Mouse (Mus musculus): ENCODE measurements around the gene Basp1. TPM values are rescaled to one million over a fixed set of nuclear protein-coding genes. Genes with fewer than 3 reads are reported as not detected.

The Basp1 gene
- polyA plus RNA-seq, 1 experiment from 2014 or later: 57.0 TPM

- Histone ChIP-seq H3K9me3 (ENCODE audit: control insufficient read depth, low read length) (no peaks in the 10 kb centered on the region), H3K4me2 (ENCODE audit: low read depth, low read length) (no peak overlapping the region), H3K27me3 (replicated peaks; ENCODE audit: control insufficient read depth, insufficient read depth, low read length) (no peaks in the 10 kb centered on the region), H3K4me1 (ENCODE audit: control insufficient read depth, insufficient read depth, low read length) (no peaks in the 10 kb centered on the region), H3K9ac (ENCODE audit: low read depth, low read length) (no peak overlapping the region), H3K36me3 (ENCODE audit: control insufficient read depth, insufficient read depth, low read length) (no peaks in the 10 kb centered on the region), H3K4me3 (ENCODE audit: low read depth, low read length) (no peak overlapping the region), H3K27ac (replicated peaks; ENCODE audit: low read depth, low read length) (no peak overlapping the region)
- WGBS: 77% methylated on average over 6 of the region's 6 CpGs
- ATAC-seq (ENCODE audit: low read depth): no peak; the same call in 1 of the 2 replicates
- no peak for DNase-seq (ENCODE audit: low spot score)
Measured at GRCm38 (mm10) chr15:25343263-25343662, 70.3 kb downstream of the Basp1 start.

- no peak overlapping the region for H3K9ac ChIP-seq (ENCODE audit: low read depth, low read length)
- no peak for DNase-seq (ENCODE audit: low spot score)
Measured at GRCm38 (mm10) chr15:25335277-25335676, 78.3 kb downstream of the Basp1 start.

GRCm38 (mm10) chr15:25331877-25332445, 81.6 kb downstream of the Basp1 start:
- Histone ChIP-seq H3K4me3 (ENCODE audit: low read depth, low read length) (no peak overlapping the region), H3K27me3 (replicated peaks; ENCODE audit: control insufficient read depth, insufficient read depth, low read length) (no peaks in the 10 kb centered on the region), H3K27ac (replicated peaks; ENCODE audit: low read depth, low read length) (no peak overlapping the region), H3K4me1 (ENCODE audit: control insufficient read depth, insufficient read depth, low read length) (no peaks in the 10 kb centered on the region), H3K4me2 (ENCODE audit: low read depth, low read length) (no peak overlapping the region), H3K9me3 (ENCODE audit: control insufficient read depth, low read length) (0 out of 2 replicates have a peak, but pooled peaks cover 6% of the 10 kb centered on the region), H3K9ac (ENCODE audit: low read depth, low read length) (no peak overlapping the region), H3K36me3 (ENCODE audit: control insufficient read depth, insufficient read depth, low read length) (no peaks in the 10 kb centered on the region)
- ATAC-seq (ENCODE audit: low read depth): no peak
- 60% methylated on average over 16 of the region's 16 CpGs for WGBS
- no peak for DNase-seq (ENCODE audit: low spot score)

More at GRCm38 (mm10) chr15:25335277-25335676, 78.3 kb downstream of the Basp1 start:
- Histone ChIP-seq H3K4me2 (ENCODE audit: low read depth, low read length) (no peak overlapping the region), H3K27me3 (replicated peaks; ENCODE audit: control insufficient read depth, insufficient read depth, low read length) (no peaks in the 10 kb centered on the region), H3K4me1 (ENCODE audit: control insufficient read depth, insufficient read depth, low read length) (no peaks in the 10 kb centered on the region), H3K36me3 (ENCODE audit: control insufficient read depth, insufficient read depth, low read length) (no peaks in the 10 kb centered on the region), H3K4me3 (ENCODE audit: low read depth, low read length) (no peak overlapping the region), H3K27ac (replicated peaks; ENCODE audit: low read depth, low read length) (no peak overlapping the region), H3K9me3 (ENCODE audit: control insufficient read depth, low read length) (no peaks in the 10 kb centered on the region)
- WGBS: 85% methylated on average over 11 of the region's 11 CpGs
- no peak for ATAC-seq (ENCODE audit: low read depth)

- DNase-seq (ENCODE audit: low spot score): no peak
- 52% methylated on average over 4 of the region's 4 CpGs for WGBS
- no peak overlapping the region for H3K4me2 ChIP-seq (ENCODE audit: low read depth, low read length)
Measured at GRCm38 (mm10) chr15:25330946-25331345, 82.6 kb downstream of the Basp1 start.

GRCm38 (mm10) chr15:25322601-25323000, 91.0 kb downstream of the Basp1 start:
- WGBS: 59% methylated on average over 2 of the region's 2 CpGs
- Histone ChIP-seq H3K27ac (replicated peaks; ENCODE audit: low read depth, low read length) (no peak overlapping the region), H3K27me3 (replicated peaks; ENCODE audit: control insufficient read depth, insufficient read depth, low read length) (no peaks in the 10 kb centered on the region), H3K4me2 (ENCODE audit: low read depth, low read length) (no peak overlapping the region), H3K4me1 (ENCODE audit: control insufficient read depth, insufficient read depth, low read length) (no peaks in the 10 kb centered on the region), H3K9me3 (ENCODE audit: control insufficient read depth, low read length) (no peaks in the 10 kb centered on the region), H3K4me3 (ENCODE audit: low read depth, low read length) (no peak overlapping the region), H3K36me3 (ENCODE audit: control insufficient read depth, insufficient read depth, low read length) (no peaks in the 10 kb centered on the region), H3K9ac (ENCODE audit: low read depth, low read length) (no peak overlapping the region)
- DNase-seq (ENCODE audit: low spot score) (peak; percentile 27), ATAC-seq (ENCODE audit: low read depth) (no peak)

More at GRCm38 (mm10) chr15:25330946-25331345, 82.6 kb downstream of the Basp1 start:
- Histone ChIP-seq H3K36me3 (ENCODE audit: control insufficient read depth, insufficient read depth, low read length) (no peaks in the 10 kb centered on the region), H3K27ac (replicated peaks; ENCODE audit: low read depth, low read length) (no peak overlapping the region), H3K9ac (ENCODE audit: low read depth, low read length) (no peak overlapping the region), H3K27me3 (replicated peaks; ENCODE audit: control insufficient read depth, insufficient read depth, low read length) (no peaks in the 10 kb centered on the region), H3K4me1 (ENCODE audit: control insufficient read depth, insufficient read depth, low read length) (no peaks in the 10 kb centered on the region), H3K9me3 (ENCODE audit: control insufficient read depth, low read length) (0 out of 2 replicates have a peak, but pooled peaks cover 6% of the 10 kb centered on the region), H3K4me3 (ENCODE audit: low read depth, low read length) (no peak overlapping the region)
- no peak for ATAC-seq (ENCODE audit: low read depth)

GRCm38 (mm10) chr15:25322111-25322510, 91.5 kb downstream of the Basp1 start:
- H3K9me3 ChIP-seq (ENCODE audit: control insufficient read depth, low read length): no peaks in the 10 kb centered on the region
- ATAC-seq (ENCODE audit: low read depth) (no peak), DNase-seq (ENCODE audit: low spot score) (no peak)
- no peak overlapping the region for H3K27ac ChIP-seq (replicated peaks; ENCODE audit: low read depth, low read length)
- no peak overlapping the region for H3K4me3 ChIP-seq (ENCODE audit: low read depth, low read length)
- H3K9ac ChIP-seq (ENCODE audit: low read depth, low read length): no peak overlapping the region
- no peaks in the 10 kb centered on the region for H3K4me1 ChIP-seq (ENCODE audit: control insufficient read depth, insufficient read depth, low read length)
- no peaks in the 10 kb centered on the region for H3K27me3 ChIP-seq (replicated peaks; ENCODE audit: control insufficient read depth, insufficient read depth, low read length)
- H3K4me2 ChIP-seq (ENCODE audit: low read depth, low read length): no peak overlapping the region
- no peaks in the 10 kb centered on the region for H3K36me3 ChIP-seq (ENCODE audit: control insufficient read depth, insufficient read depth, low read length)
- 92% methylated on average over 3 of the region's 3 CpGs for WGBS

- Histone ChIP-seq H3K36me3 (ENCODE audit: control insufficient read depth, insufficient read depth, low read length) (no peaks in the 10 kb centered on the region), H3K9ac (ENCODE audit: low read depth, low read length) (no peak overlapping the region), H3K27me3 (replicated peaks; ENCODE audit: control insufficient read depth, insufficient read depth, low read length) (no peaks in the 10 kb centered on the region), H3K4me2 (ENCODE audit: low read depth, low read length) (no peak overlapping the region), H3K4me3 (ENCODE audit: low read depth, low read length) (no peak overlapping the region), H3K9me3 (ENCODE audit: control insufficient read depth, low read length) (no peaks in the 10 kb centered on the region), H3K4me1 (ENCODE audit: control insufficient read depth, insufficient read depth, low read length) (no peaks in the 10 kb centered on the region), H3K27ac (replicated peaks; ENCODE audit: low read depth, low read length) (no peak overlapping the region)
- no peak for ATAC-seq (ENCODE audit: low read depth)
- 92% methylated on average over 4 of the region's 4 CpGs for whole genome bisulfite sequencing
- DNase-seq (ENCODE audit: low spot score): no peak
Measured at GRCm38 (mm10) chr15:25321636-25322035, 91.9 kb downstream of the Basp1 start.

- Histone ChIP-seq H3K4me3 (ENCODE audit: low read depth, low read length) (no peak overlapping the region), H3K36me3 (ENCODE audit: control insufficient read depth, insufficient read depth, low read length) (no peaks in the 10 kb centered on the region), H3K27ac (replicated peaks; ENCODE audit: low read depth, low read length) (no peak overlapping the region), H3K9me3 (ENCODE audit: control insufficient read depth, low read length) (no peaks in the 10 kb centered on the region), H3K4me2 (ENCODE audit: low read depth, low read length) (no peak overlapping the region), H3K4me1 (ENCODE audit: control insufficient read depth, insufficient read depth, low read length) (no peaks in the 10 kb centered on the region), H3K27me3 (replicated peaks; ENCODE audit: control insufficient read depth, insufficient read depth, low read length) (no peaks in the 10 kb centered on the region), H3K9ac (ENCODE audit: low read depth, low read length) (no peak overlapping the region)
- WGBS: 92% methylated on average over 3 of the region's 3 CpGs
- ATAC-seq (ENCODE audit: low read depth) (no peak), DNase-seq (ENCODE audit: low spot score) (no peak)
Measured at GRCm38 (mm10) chr15:25314471-25314870, 99.1 kb downstream of the Basp1 start.
